Mouse (Mus musculus) yolk sac, embryonic 10.5 days (tissue): ENCODE measurements around the gene Dlx6.
A peak's percentile ranks its signal among the peaks of the same experiment; 100 is the strongest.

Source experiments
- DNase-seq: peaks from one replicate; pipeline ENCODE4 v3.0.0-alpha.2; 2017; ENCODE audit warnings: low spot score

Gene Dlx6

GRCm38 (mm10) chr6:6863160-6863870 is at the start of gene Dlx6:
Gene Dlx6 (plus strand): TSS chr6:6863334.
- DNase-seq, result peak; percentile 58

- no peak for DNase-seq
Measured at GRCm38 (mm10) chr6:6816821-6817220, 46.3 kb upstream of the Dlx6 start.

GRCm38 (mm10) chr6:6818036-6818788 is 44.9 kb upstream of the Dlx6 start:
- peak; percentile 4 for DNase-seq

GRCm38 (mm10) chr6:6819134-6819533 is 44.0 kb upstream of the Dlx6 start:
- DNase-seq, result no peak

- DNase-seq, result no peak
Measured at GRCm38 (mm10) chr6:6825313-6825712, 37.8 kb upstream of the Dlx6 start.

- no peak for DNase-seq
Measured at GRCm38 (mm10) chr6:6826861-6827260, 36.3 kb upstream of the Dlx6 start.

DNA sequence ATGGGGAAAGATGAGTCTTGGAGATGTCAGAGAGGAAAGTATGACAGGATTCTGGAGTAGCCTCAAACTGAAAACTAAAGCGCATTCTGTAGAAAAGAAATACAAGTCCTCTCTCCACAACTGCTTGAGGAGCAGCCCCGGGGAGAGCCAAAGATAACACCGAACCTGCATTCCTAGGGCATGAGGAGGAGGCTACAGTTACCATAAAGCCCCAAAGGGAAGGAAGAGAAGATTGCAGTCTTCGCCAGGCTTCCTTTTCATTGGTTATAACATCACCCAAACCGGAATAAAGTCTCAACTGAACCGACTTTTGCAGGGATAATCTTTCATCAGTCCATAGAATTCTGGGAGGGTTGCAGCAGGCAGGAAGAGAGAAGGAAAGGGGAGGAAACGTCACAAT is 32.7 kb upstream of the Dlx6 start:
- no peak for DNase-seq

GRCm38 (mm10) chr6:6833301-6833700 is 29.8 kb upstream of the Dlx6 start:
- DNase-seq, result no peak

GRCm38 (mm10) chr6:6848541-6848940 is 14.6 kb upstream of the Dlx6 start:
- no peak for DNase-seq

DNA sequence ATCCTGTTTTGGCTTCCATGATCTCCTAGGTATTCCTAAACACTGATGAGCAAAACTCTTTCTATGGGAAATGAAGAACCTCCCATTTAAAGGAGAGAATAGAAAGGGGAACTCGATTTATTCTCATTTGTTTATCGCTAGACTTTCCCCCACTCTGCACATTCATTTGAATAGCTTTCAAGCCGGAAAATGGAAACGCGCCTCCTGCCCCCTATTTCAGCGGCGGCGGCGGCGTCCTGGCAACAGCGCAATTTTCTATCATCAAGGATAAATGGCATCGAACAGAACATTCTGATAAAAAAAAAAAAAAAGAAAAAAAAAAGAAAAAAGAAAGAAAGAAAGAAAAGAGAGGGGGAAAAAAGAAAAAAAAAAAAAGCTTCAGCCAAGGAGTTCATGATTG is 13.4 kb upstream of the Dlx6 start:
- DNase-seq, result no peak

GRCm38 (mm10) chr6:6850324-6851060 is 12.6 kb upstream of the Dlx6 start:
- DNase-seq, result no peak

- DNase-seq, result no peak
Measured at GRCm38 (mm10) chr6:6851166-6851565, 12.0 kb upstream of the Dlx6 start.

DNA sequence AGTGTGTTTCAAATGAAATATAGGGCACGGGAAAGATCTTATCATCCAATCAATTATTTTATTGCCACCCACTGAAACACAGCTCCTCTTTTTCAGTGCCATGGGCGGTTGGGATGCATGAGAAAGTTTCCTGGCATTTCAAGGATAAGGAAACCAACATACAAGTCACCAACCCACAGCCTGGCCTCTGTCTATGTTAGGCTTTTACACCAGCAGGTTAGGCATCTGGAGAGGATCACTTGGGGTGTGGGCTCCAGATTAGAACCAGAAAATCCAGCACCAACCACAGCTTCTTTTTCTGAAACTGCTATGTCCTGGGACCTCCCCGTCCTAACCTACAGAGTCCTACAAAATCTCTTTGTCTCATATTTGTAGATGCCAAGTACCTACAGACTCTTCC is 10.2 kb upstream of the Dlx6 start:
- DNase-seq, result no peak

GRCm38 (mm10) chr6:6854176-6854575 is 9.0 kb upstream of the Dlx6 start:
- DNase-seq, result no peak

DNA sequence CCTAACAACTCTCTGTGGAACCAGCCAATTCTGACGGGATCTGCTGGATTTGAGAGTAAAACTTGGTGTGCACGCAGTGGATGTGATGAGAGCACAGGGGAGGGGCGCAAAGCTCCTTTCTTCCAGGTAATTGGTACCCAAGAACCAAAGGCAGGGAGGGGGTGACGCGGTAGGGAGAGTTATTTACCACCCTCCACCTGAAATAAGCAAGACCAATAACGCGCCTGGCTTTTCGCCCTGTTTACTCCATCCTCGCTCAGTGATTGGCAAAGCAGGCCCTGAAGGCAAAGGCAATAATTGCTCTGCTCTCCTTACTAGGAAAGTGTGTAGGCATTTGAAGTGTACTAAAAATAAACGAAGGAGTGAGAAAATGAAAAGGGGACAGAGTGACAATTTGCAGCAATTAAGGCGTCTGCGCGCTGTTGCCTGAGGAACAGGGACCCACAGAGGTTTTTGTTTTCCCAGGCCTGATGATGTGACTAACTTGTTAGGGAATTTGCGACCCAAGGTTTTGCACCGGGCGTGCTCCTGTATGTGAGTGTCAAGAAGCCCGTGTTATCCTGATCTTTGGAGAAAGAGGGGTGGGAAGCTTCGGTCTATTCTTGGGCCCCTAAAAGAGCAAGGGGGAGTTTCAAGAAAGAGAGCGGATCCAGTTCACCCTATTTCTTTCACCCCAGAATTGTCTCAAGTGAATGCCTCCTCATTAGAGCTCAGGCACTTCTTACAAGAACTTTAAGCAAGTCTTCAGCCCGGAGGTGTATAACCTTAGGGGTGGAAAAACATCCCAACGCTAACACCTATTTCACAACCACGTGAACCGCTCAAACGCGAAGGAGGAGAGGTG is 8.0 kb upstream of the Dlx6 start:
- no peak for DNase-seq

- no peak for DNase-seq
Measured at GRCm38 (mm10) chr6:6855746-6856185, 7.4 kb upstream of the Dlx6 start.

DNA sequence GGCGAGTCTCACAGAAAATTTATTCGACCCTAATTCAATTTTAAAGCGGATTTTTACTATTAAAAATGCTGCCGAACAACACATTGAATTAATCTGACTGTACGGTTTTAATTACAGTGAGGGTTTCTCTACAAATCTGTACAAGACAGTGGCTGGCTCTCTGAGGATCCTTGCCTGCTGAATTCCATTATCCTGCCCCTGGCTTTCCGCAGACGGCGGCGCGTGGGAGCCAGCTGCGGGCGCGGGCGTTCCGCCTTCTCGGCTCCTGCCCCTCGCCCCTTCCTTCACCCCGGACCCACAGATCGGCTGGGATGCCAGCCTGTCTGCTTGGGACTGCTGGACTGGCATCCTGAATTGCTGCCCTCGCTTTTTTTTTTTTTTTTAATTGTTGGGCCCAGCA is 6.8 kb upstream of the Dlx6 start:
- DNase-seq, result no peak

DNA sequence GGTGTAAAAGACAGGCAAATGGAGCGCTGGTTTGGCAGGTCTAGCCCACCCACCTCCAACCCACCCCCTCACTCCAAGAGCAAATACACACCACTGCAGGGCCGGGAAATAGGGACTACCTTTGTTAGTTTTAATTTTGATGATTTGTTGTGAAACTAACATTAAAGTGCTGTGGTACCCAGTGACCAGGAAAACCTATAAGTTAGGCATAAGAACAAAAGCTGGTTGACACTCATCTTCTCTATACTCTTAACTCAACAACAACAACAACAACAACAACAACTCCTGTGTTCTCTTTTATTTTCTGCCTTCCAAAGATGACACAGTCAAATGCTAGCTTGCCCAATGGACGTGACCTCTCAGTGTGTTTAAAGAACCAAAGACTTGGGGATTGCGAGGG is 6.3 kb upstream of the Dlx6 start:
- no peak for DNase-seq

GRCm38 (mm10) chr6:6857766-6858165 is 5.4 kb upstream of the Dlx6 start:
- no peak for DNase-seq

- no peak for DNase-seq
Measured at GRCm38 (mm10) chr6:6858571-6858970, 4.6 kb upstream of the Dlx6 start.

- no peak for DNase-seq
Measured at GRCm38 (mm10) chr6:6859111-6859949, 3.8 kb upstream of the Dlx6 start.
